Mouse (Mus musculus) CD4-positive, CD25-positive, alpha-beta regulatory T cell, adult 4 months (primary cell): ENCODE data around the gene Pde4b. TPM values are rescaled to one million over a fixed set of nuclear protein-coding genes. Genes with fewer than 3 reads are reported as not detected.

Source experiments
- ATAC-seq: one replicate; pipeline ENCODE4 v1.8.0; 2017
- polyA plus RNA-seq, 2 experiments: library from polyadenylated mRNA; unstranded; fragments of 100-300 nt; shearing (Covaris generic); gene quantifications; one replicate each; pipeline ENCODE4 v1.2.1; 2017

Pde4b gene
- polyA plus RNA-seq, 2 experiments from 2014 or later: 68.4 to 84.0 TPM

- no peak for ATAC-seq
Observed at GRCm38 (mm10) chr4:102582165-102582749, 494.9 kb downstream of the Pde4b start.

DNA sequence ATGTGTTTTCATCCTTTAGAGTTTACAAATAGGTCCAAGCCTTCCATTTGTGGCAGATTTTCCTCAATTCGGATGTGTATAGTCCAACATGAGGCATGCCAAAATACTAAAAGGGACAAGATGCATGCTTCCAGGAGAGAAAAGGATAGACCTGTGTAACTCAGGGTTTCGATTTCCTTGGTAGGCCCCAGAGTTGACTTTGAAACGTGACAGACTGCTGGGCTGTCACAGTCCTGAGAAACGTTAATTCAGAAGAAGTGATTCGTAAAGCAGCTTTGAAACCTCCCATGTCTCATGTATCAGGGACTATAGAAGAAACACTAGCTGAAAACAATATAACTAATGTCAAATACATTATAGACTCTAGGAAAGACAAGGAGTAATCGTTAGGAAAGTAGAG, 495.6 kb downstream of the Pde4b start:
- ATAC-seq: no peak

DNA sequence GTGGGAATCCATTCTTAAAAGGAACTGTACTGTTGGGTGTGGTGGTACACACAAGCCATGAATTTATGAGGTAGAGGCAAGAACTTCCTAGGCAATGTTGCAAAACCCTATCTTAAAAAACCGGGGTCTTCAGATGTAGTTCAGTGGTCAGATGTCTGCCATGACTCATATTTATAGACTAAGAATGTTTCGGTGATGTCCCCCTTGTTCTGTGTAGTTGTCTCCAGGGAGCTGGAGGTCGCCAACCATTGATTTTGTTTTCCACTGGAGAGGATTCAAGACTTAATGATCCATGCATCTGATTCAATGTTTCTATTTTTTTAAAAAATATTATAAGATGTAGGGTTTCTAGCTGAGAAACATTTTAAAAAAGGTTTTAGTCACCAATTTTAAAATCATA, 496.1 kb downstream of the Pde4b start:
- no peak for ATAC-seq

DNA sequence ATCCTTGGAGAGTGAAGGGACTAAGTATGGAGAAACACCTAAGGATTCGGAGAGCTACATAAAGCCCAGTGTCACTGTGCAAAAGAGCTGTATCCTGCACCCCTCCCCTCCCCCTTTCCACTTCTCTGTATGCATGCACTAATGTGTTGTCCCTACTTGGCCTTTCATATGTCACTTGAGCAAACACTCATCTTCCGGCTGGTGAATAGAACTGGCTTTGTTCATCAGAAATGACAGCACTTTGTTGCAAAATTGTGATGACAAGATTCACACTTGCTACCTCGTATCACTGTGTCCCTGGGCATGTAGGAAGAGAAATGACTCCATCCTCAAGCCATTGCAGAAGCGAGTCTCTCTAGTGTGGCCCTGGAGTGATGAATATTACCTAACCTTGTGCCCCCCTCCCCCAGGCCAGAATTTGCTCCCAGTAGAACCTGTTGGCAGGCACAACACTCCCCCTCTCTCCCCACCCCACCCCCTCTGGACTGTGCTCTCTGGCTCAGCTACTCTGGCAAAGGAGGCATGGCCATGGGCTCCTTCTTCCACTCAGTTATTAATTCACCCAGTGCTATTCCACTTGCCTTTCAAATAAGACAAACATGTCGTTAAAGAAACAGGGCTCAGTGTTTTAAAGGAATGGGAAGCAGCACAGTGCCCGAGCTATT, 497.4 kb downstream of the Pde4b start:
- ATAC-seq: peak; percentile 22

DNA sequence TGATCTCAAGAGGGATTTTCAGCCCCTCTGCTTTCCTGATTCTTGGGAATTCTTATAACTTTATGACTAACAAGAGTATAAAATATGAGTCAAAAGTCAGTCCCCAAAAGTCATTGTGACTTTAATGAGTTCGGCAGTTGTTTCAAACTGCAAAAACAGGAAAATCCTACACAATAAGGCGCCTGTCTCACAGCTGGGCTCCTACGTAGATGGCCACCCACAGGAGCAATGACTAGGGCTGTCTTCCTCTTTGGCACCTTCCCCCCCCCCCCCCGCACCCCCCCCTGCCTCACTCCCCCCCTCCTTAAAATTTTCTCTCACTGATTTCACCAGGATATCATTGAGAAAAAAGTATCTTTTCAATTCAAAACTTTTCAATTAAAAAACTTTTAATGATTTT, 498.2 kb downstream of the Pde4b start:
- ATAC-seq: peak; percentile 33

GRCm38 (mm10) chr4:102586787-102587186, 499.4 kb downstream of the Pde4b start:
- no peak for ATAC-seq

DNA sequence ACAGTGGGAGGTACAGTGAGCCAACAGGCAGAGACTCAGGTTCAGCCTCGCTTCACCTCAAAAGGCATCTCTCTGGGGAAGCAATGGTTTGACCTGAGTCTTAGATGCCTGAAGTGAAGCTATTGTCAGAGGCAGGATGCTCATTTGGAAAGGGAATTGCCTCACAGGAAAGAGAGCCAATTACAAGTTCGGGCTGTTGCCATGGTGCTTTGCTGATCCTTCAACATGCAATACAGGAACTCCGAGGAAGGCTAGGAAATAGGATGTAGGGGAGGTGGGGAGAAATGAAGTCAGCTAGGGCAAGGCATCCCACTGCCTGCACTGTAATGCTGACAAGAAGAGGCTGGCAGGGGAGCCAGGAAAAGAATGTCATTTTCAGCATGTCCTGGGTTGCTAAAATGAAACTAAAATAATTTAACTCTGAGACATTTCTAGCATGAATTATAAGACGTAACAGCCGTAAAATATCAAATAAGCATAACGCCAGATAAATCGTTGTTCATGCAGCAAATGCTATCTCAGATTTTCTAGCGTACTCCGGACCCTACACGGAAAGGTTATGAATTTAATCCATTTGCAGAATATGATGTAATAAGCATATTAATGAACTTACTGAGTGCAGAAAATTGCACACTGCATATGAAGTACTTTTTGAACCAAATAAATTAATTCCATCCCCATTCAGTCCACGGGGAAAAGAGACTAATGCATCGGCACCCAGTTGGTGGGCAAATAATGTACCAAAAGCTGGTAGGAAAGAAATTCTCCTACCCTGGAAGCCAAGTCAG, 501.5 kb downstream of the Pde4b start:
- ATAC-seq: peak; percentile 7

DNA sequence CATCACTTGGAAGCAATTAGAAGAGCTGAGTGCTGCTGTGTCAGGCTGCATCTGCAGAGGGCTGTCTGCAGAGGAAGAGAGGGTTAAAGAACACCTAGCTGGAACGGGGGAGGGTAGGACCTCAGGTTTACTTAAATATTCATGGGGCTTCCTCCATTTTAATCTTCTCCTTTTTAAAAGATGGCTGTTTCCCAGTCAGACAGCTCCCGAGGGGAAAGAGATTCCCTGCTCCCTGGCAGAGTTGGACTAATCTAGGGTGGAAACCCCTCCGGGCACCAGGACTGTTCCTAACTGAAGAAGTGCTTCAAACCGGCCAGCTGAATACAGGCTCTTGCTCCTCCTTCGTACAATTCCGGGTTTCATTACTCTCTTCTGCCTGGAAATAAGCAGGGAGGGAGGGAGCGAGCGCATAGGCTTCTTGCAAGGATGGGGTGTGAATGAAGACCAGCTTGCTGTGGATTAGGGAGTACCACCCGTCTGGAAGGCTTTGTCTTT, 502.2 kb downstream of the Pde4b start:
- ATAC-seq: no peak

GRCm38 (mm10) chr4:102591798-102592197, 504.5 kb downstream of the Pde4b start:
- no peak for ATAC-seq

GRCm38 (mm10) chr4:102592541-102592940, 505.2 kb downstream of the Pde4b start:
- no peak for ATAC-seq

DNA sequence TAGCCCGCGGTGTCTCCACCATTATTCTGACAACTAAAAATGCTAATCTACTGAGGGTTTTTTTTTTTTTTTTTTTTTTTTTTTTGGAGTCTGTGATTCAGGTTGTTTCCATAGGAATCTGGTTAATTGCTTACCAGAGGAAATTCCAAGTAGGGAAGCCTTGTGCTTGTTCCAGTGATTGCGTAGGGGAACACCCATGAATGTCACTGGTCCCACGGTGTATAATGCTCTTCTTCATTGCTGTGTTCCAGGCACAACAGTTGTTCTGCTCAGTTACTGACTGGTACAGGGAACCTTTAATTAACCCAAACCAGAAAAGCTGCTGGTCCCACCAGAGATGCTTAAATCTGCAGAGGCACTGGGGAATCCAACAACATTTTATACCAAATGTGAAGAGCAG, 506.3 kb downstream of the Pde4b start:
- no peak for ATAC-seq

DNA sequence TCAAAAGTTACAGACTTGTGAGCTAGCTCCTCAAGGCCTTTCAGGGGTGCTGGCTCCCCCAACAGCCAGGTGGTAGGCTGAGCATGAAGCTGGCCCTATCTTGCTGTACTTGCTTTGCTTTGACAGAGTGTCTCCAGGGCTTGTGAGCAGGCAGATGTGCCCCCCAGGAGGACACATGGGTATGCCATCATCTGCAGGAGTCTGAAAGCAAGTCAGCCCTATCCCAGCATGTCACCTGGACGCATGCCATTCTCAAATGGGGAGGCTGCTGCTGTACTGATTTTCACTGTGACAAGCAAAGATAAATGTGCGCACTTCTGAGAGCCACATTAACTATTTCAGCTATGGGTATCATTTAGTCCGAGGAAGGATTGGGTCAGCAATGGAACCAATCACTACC, 507.2 kb downstream of the Pde4b start:
- no peak for ATAC-seq

DNA sequence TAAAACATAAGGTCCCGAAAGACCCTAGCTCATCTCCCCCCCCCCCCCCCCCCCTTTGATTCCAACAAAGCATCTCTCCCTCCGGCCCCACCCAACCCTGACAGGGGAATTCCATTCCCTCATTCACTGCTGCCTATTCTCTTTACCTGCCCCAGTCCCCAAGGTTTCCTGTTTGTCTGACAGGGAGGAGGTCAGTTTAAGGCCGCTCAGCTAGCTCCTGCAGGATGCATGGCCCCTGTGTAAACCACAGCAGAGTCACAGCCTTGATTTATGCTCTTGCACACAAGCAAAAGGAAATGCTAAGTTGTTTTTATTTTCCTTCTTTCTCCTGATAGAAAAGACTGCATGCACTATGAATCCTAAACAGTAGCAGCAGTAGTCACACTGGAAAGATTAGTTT, 516.6 kb downstream of the Pde4b start:
- peak; percentile 13 for ATAC-seq

DNA sequence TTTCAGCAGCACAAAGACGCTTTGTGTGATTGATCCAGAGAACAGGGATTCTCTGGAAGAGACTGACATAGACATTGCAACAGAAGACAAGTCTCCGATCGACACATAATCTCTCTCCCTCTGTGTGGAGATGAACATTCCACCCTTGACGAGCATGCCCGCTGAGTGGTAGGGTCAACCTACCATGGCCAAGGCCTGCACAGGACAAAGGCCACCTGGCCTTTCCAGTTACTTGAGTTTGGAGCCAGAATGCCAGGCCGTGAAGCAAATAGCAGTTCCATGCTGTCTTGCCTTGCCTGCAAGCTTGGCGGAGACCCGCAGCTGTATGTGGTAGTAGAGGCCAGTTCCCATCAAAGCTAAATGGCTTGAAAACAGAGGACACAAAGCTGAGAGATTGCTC, 517.9 kb downstream of the Pde4b start:
- ATAC-seq: no peak

DNA sequence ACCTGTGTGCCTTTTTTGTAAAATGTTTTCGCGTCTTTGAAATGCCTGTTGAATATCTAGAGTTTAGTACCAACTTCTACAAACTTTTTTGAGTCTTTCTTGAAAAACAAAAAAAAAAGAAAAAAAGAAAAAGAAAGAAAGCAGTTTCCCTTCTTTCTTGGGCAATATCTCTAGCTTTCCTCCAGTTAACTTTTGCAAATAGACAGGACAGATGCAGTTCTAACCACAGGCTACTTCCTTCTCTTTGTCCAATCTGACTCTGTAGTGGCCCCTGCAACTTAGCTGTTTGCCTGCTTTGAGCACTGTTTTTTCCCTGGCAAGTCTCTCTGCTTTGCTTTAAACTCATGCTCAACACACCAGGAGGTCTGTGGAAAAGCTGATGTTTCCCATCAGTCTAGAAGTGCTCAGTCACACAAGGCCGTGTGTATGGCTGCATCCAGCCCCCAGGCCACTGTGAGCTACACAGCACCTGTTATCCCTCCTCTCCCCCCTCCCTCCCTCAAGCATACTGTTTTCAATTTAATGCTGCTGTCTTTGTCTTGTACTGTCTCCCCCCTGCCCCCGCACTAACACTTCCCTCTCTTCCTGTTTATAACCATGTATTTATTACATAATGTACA, 518.5 kb downstream of the Pde4b start:
- ATAC-seq: no peak

GRCm38 (mm10) chr4:102606825-102607224, 519.5 kb downstream of the Pde4b start:
- peak; percentile 31 for ATAC-seq

DNA sequence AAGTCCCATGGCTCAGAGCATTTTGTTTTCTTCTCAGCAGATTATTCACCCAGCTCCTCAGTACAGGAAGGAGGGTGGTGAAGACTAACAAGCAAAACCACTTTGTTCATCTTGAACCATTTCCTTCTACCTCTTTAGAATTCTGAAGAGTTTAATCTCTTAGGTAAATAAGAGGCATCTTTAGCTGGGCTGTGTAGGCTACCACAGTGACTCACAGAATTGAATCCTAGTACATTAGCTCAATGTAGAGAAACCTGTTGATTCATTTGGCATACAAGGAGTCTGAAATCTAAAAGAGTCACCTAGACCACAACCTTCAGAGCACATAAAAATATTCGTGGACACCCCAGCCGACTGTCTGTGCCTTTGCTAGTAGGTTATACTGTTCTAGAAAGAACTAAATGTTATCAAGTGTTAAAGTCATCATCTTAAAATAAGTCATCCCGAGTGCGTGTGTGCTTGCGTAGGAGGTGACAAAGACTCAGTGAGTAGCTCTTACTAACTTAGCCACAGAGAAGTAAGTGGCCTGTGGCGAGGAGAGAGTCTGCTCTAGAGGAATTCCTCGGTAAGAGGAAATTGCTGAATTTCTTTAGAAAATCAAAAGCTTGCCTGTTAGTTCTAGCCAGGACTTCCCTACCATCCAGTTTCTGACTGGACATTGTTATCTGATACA, 520.5 kb downstream of the Pde4b start:
- ATAC-seq: peak; percentile 56

GRCm38 (mm10) chr4:102612596-102612995, 525.3 kb downstream of the Pde4b start:
- ATAC-seq: no peak

GRCm38 (mm10) chr4:102617774-102618173, 530.4 kb downstream of the Pde4b start:
- no peak for ATAC-seq

GRCm38 (mm10) chr4:102618609-102619008, 531.3 kb downstream of the Pde4b start:
- no peak for ATAC-seq

DNA sequence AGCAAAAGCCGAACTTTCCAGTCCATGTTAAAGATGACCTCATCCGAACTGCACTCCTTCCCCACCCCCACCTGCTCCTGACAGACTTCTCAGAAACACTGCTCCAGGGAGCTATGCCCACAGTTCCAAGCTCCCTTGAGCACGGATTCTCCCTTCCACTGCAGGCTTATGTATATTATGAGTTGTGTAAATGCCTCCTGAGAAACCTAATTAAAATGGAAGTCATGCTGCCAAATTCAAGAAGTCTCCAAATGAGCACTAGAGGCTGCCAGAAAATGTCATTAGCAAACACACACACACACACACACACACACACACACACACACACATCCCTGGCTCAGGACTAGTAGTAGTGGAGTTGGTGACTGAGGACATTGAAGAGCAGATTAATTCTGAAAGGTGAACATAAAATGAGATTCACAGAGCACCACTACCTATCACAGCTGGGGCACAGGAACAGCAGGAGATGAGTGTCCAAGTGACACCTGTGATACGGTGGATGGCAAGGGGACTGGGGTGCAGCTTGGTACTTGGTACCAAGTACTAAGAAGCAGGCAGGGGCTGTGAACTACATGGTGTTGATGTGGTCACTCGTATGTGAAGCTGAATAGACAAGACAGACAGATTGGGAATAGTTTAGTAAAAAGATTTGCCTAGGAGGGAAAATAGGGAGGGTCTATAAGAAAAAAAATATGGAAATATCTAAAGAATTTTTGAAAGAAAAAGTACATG, 533.0 kb downstream of the Pde4b start:
- ATAC-seq: no peak

- no peak for ATAC-seq
Observed at GRCm38 (mm10) chr4:102621120-102621519, 533.8 kb downstream of the Pde4b start.
